Mouse (Mus musculus): Measurements from ENCODE around the gene Pgm1. TPM values are rescaled to one million over a fixed set of nuclear protein-coding genes. Genes with fewer than 3 reads are reported as not detected.

Gene Pgm1
- 484 and 535 TPM in 2 replicates for polyA plus RNA-seq (2015; fragmentation: Nextera tagmentation; extraction: Ambion mirVana)

GRCm38 (mm10) chr4:99929149-99929612, at the start of gene Pgm1:
Pgm1 (plus strand) TSS chr4:99929414.

DNA sequence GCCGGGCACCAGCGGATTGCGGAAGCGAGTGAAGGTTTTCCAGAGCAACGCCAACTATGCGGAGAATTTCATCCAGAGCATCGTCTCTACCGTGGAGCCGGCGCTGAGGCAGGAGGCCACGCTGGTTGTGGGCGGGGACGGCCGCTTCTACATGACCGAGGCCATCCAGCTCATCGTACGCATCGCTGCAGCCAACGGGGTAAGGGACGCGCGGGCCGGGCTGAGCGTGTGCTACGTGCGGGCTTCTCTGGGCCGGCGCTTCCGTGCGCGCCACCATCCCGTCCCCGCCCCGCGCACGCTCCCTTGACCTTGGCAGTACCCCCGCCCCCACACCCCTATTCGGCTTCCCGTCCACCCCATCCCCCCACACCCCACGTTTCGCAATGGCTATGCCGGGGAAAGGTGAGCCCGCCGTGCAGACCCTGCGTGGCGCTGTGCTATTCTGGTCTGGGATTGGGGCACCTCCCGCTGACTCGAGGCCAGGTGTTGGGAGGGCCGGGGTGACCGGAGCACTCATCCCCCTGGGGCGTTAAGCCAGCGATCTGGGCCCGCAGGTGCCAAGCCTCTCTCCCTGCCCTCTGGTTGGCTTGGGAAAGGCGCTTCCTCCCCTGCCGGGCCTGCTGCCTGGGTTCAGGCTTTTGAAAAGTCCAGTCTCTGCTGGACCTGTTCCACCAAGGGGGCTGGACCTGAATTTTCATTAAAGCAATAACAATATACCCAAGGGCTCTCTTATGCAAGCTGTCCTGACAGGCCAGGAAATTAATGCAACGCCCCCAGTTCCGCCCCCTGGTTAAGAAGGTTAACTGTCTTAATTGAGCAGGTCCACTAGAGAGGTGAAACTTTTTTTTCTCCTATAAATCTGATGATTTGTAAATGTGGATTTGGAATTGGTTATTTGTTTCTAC, 651 bp downstream of the Pgm1 start, which contains the start of gene Itgb3bp:
TSS of gene Itgb3bp (minus strand) at position 201 of the 905 bp plus-strand sequence.

Other genes with a start within 250 kb of the Pgm1 start
- 12.2 and 15.4 TPM in 2 replicates for gene Alg6, start 213.8 kb upstream of the Pgm1 start, polyA plus RNA-seq (2015; fragmentation: Nextera tagmentation; extraction: Ambion mirVana)
- 5.7 and 5.9 TPM in 2 replicates for gene Efcab7, start 100.2 kb upstream of the Pgm1 start, polyA plus RNA-seq (2015; fragmentation: Nextera tagmentation; extraction: Ambion mirVana)
- 17.9 and 18.2 TPM in 2 replicates for gene Itgb3bp, start 399 bp downstream of the Pgm1 start, polyA plus RNA-seq (2015; fragmentation: Nextera tagmentation; extraction: Ambion mirVana)
- gene Ror1, start 166.4 kb downstream of the Pgm1 start, polyA plus RNA-seq (2015; fragmentation: Nextera tagmentation; extraction: Ambion mirVana), result 4.2 and 4.6 TPM in 2 replicates

Measured in skeletal muscle tissue, postnatal 0 days (tissue).